Mouse (Mus musculus): ENCODE results near the gene Btk.

- TF ChIP-seq EP300 (IDR thresholded peaks at IDR 0.05; ENCODE audit: low read depth) (no peak), CTCF (IDR thresholded peaks at IDR 0.05; ENCODE audit: low read depth) (no peak)
Observed at GRCm38 (mm10) chrX:134620254-134620865, 37.0 kb upstream of the Btk start.

Data from liver, embryonic 14.5 days (tissue).